Mouse (Mus musculus) heart, embryonic 14.5 days (tissue): ENCODE results near the gene Slc16a1. TPM values are rescaled to one million over a fixed set of nuclear protein-coding genes. Genes with fewer than 3 reads are reported as not detected.

ENCODE experiments used
- ATAC-seq: fragments of 200-750 bp; cut with Nextera tagmentation; 2 replicates; pipeline ENCODE4 v1.8.0; 2017; ENCODE audit warnings: low read depth, moderate TSS enrichment; ENCODE audit not compliant: insufficient number of reproducible peaks, insufficient read depth, low FRiP score
- H3K27ac ChIP-seq, 2 experiments: fragments of 200-500 bp in 1 of 2; fragments of 300-500 bp in 1 of 2; sonication (generic) in 1 of 2; replicated peaks in 1 of 2; 2 replicates each; pipeline ENCODE4 v1.5.1; 2012 to 2014; ENCODE audit warnings: low read depth in 2 of 2, low read length in 2 of 2, control low read depth in 1 of 2, mild to moderate bottlenecking in 1 of 2, mixed read lengths in 1 of 2; ENCODE audit not compliant: control insufficient read depth in 1 of 2, insufficient read depth in 1 of 2
- H3K27me3 ChIP-seq: fragments of 300-500 bp; sonication (generic); 2 replicates; pipeline ENCODE4 v1.6.1; 2014; ENCODE audit warnings: mild to moderate bottlenecking, low read length, control low read depth; ENCODE audit not compliant: control insufficient read depth, insufficient read depth
- H3K36me3 ChIP-seq: fragments of 300-500 bp; sonication (generic); 2 replicates; pipeline ENCODE4 v1.6.1; 2014; ENCODE audit warnings: mild to moderate bottlenecking, control low read depth, low read length, mixed read lengths; ENCODE audit not compliant: control insufficient read depth, insufficient read depth
- H3K4me1 ChIP-seq, 2 experiments: fragments of 200-500 bp in 1 of 2; fragments of 300-500 bp in 1 of 2; sonication (generic) in 1 of 2; 2 replicates each; pipeline ENCODE4 v1.6.1; 2012 to 2014; ENCODE audit warnings: low read length in 2 of 2, control low read depth in 1 of 2, mixed read lengths in 1 of 2; ENCODE audit not compliant: control insufficient read depth in 2 of 2, insufficient read depth in 2 of 2
- H3K4me2 ChIP-seq: fragments of 300-500 bp; sonication (generic); 2 replicates; pipeline ENCODE4 v1.6.1; 2014; ENCODE audit warnings: mild to moderate bottlenecking, low read length
- H3K4me3 ChIP-seq, 2 experiments: fragments of 200-500 bp in 1 of 2; fragments of 300-500 bp in 1 of 2; sonication (generic) in 1 of 2; 2 replicates each; pipeline ENCODE4 v1.5.1; 2012 to 2014; ENCODE audit warnings: low read length in 2 of 2, mild to moderate bottlenecking in 2 of 2, control low read depth in 1 of 2, low read depth in 1 of 2, moderate library complexity in 1 of 2; ENCODE audit not compliant: control insufficient read depth in 1 of 2, insufficient read depth in 1 of 2
- H3K9ac ChIP-seq: fragments of 300-500 bp; sonication (generic); 2 replicates; pipeline ENCODE4 v1.6.1; 2014; ENCODE audit warnings: mild to moderate bottlenecking, low read length
- H3K9me3 ChIP-seq: fragments of 300-500 bp; sonication (generic); 2 replicates; pipeline ENCODE4 v1.6.1; 2016; ENCODE audit warnings: low read length, control low read depth; ENCODE audit not compliant: control insufficient read depth
- WGBS: fragments of 180-500 bp; shearing (Covaris S2); extraction: QIAGEN DNeasy Blood & Tissue Kit; methylation state at CpG from one replicate; pipeline ENCODE4 v1.1.7; 2014; 5-methylcytosine and 5-hydroxymethylcytosine counted together
- polyA plus RNA-seq: library from polyadenylated mRNA; unstranded; fragments of >200 nt; fragmentation: Nextera tagmentation; extraction: Ambion mirVana; gene quantifications from 2 replicates; pipeline ENCODE4 v1.2.1, GENCODE M21; 2014

The Slc16a1 gene
- polyA plus RNA-seq, 1 experiment from 2014 or later, result 82.5 TPM

- Histone ChIP-seq H3K4me3 (no peak overlapping the region), H3K27me3 (no peaks in the 10 kb centered on the region), H3K27ac (no peak overlapping the region), H3K9me3 (no peaks in the 10 kb centered on the region), H3K9ac (no peak overlapping the region), H3K36me3 (no peaks in the 10 kb centered on the region), H3K4me1 (no peaks in the 10 kb centered on the region), H3K4me2 (no peak overlapping the region)
- WGBS, result 84% methylated on average over 2 of the region's 2 CpGs
- no peak for ATAC-seq
These were observed 7.5 kb upstream of the Slc16a1 start for GRCm38 (mm10) chr3:104630941-104631340.

- Histone ChIP-seq H3K9me3 (no peaks in the 10 kb centered on the region), H3K27me3 (no peaks in the 10 kb centered on the region), H3K4me1 (peaks cover 0 to 8% of the 10 kb centered on the region in 2 experiments; a peak in 2 of 4 replicates), H3K9ac (no peak overlapping the region), H3K4me2 (no peak overlapping the region), H3K27ac (no peak overlapping the region), H3K36me3 (no peaks in the 10 kb centered on the region), H3K4me3 (no peak overlapping the region)
- ATAC-seq, result no peak
- WGBS, result 50% methylated on average over 4 of the region's 4 CpGs
These were observed 5.8 kb upstream of the Slc16a1 start for GRCm38 (mm10) chr3:104632560-104633162.

GRCm38 (mm10) chr3:104636491-104636890 is 2.0 kb upstream of the Slc16a1 start:
- no peak for ATAC-seq
- no peak overlapping the region for H3K9ac ChIP-seq
- no peak overlapping the region for H3K4me3 ChIP-seq
- no peaks in the 10 kb centered on the region for H3K9me3 ChIP-seq
- H3K27ac ChIP-seq, result no peak overlapping the region
- 83% methylated on average over 2 of the region's 2 CpGs for WGBS
- H3K4me2 ChIP-seq, result no peak overlapping the region
- peaks cover 0 to 21% of the 10 kb centered on the region in 2 experiments; a peak in 3 of 4 replicates for H3K4me1 ChIP-seq
- H3K36me3 ChIP-seq, result no peaks in the 10 kb centered on the region
- H3K27me3 ChIP-seq, result no peaks in the 10 kb centered on the region

- ATAC-seq, result peak; percentile 58
- no peaks in the 10 kb centered on the region for H3K9me3 ChIP-seq
- peak overlapping the region; percentile 94 for H3K27ac ChIP-seq
- peak overlapping the region; percentile 77 to 98 for H3K4me3 ChIP-seq
- H3K9ac ChIP-seq, result peak overlapping the region; percentile 100
- no peaks in the 10 kb centered on the region for H3K27me3 ChIP-seq
- H3K4me2 ChIP-seq, result peak overlapping the region; percentile 83
- peaks cover 2 to 28% of the 10 kb centered on the region in 2 experiments; a peak in 3 of 4 replicates for H3K4me1 ChIP-seq
- WGBS, result 11% methylated on average over 34 of the region's 38 CpGs
- H3K36me3 ChIP-seq, result no peaks in the 10 kb centered on the region
These were observed 753 bp upstream of the Slc16a1 start for GRCm38 (mm10) chr3:104637427-104638402.

GRCm38 (mm10) chr3:104638932-104639748 is 672 bp downstream of the Slc16a1 start:
- peak; percentile 72 for ATAC-seq
- Histone ChIP-seq H3K9me3 (no peaks in the 10 kb centered on the region), H3K4me3 (peak overlapping the region; percentile 77 to 98), H3K36me3 (no peaks in the 10 kb centered on the region), H3K27me3 (no peaks in the 10 kb centered on the region), H3K27ac (peak overlapping the region; percentile 91 to 94), H3K4me1 (peaks cover 2 to 34% of the 10 kb centered on the region in 2 experiments; a peak in 3 of 4 replicates), H3K9ac (peak overlapping the region; percentile 100), H3K4me2 (peak overlapping the region; percentile 83)
- under 1% methylated on average over 58 of the region's 58 CpGs for WGBS

- H3K4me2 ChIP-seq, result peak overlapping the region; percentile 83
These were observed 1.4 kb downstream of the Slc16a1 start for GRCm38 (mm10) chr3:104639749-104640368.

More at GRCm38 (mm10) chr3:104639749-104640368, 1.4 kb downstream of the Slc16a1 start:
- WGBS, result 18% methylated on average over 10 of the region's 10 CpGs
- Histone ChIP-seq H3K27me3 (no peaks in the 10 kb centered on the region), H3K4me3 (peak overlapping the region; percentile 77 to 98), H3K9me3 (no peaks in the 10 kb centered on the region), H3K27ac (peak overlapping the region in 1 of 2 experiments; percentile 94; a peak in 2 of 4 replicates), H3K9ac (peak overlapping the region; percentile 100), H3K4me1 (peaks cover 2 to 37% of the 10 kb centered on the region in 2 experiments; a peak in 3 of 4 replicates), H3K36me3 (no peaks in the 10 kb centered on the region)
- no peak for ATAC-seq
